Mouse (Mus musculus) kidney, adult 2 months (tissue): ENCODE data around the gene Pacsin2. TPM values are rescaled to one million over a fixed set of nuclear protein-coding genes. Genes with fewer than 3 reads are reported as not detected.
A peak's percentile ranks its signal among the peaks of the same experiment; 100 is the strongest.

Experiments
- DNase-seq: peaks from one replicate; pipeline ENCODE4 v3.0.0; 2021
- H3K27ac ChIP-seq: fragments of 200-500 bp; 2 replicates; pipeline ENCODE4 v1.5.1; 2012; ENCODE audit warnings: low read depth, low read length, control low read depth, inconsistent platforms; ENCODE audit not compliant: insufficient read depth
- H3K27me3 ChIP-seq: fragments of 200-500 bp; replicated peaks from 2 replicates; pipeline ENCODE4 v1.6.1; 2012; ENCODE audit warnings: mild to moderate bottlenecking, moderate library complexity, low read length, inconsistent platforms; ENCODE audit not compliant: control insufficient read depth, insufficient read depth
- H3K36me3 ChIP-seq: fragments of 200-500 bp; 2 replicates; pipeline ENCODE4 v1.6.1; 2012; ENCODE audit warnings: mild to moderate bottlenecking, moderate library complexity, low read length, inconsistent platforms; ENCODE audit not compliant: control insufficient read depth, insufficient read depth
- H3K4me1 ChIP-seq: fragments of 200-500 bp; 2 replicates; pipeline ENCODE4 v1.6.1; 2011; ENCODE audit warnings: low read length; ENCODE audit not compliant: control insufficient read depth, insufficient read depth
- H3K4me3 ChIP-seq: fragments of 200-500 bp; 2 replicates; pipeline ENCODE4 v1.5.1; 2011; ENCODE audit warnings: mild to moderate bottlenecking, low read depth, low read length, control low read depth; ENCODE audit not compliant: insufficient read depth
- CTCF ChIP-seq: fragments of 200-500 bp; conservative IDR thresholded peaks from 2 replicates; pipeline ENCODE4 v1.5.1; 2011; ENCODE audit warnings: low read depth, mild to moderate bottlenecking, control low read depth, low read length, moderate library complexity, mixed read lengths; ENCODE audit not compliant: insufficient read depth, insufficient read length
- POLR2A ChIP-seq: fragments of 200-500 bp; IDR thresholded peaks from one replicate; pipeline ENCODE4 v1.6.1; 2011; ENCODE audit warnings: low read depth, low read length, control low read depth
- WGBS: fragments of 180-500 bp; shearing (Covaris S2); methylation state at CpG from one replicate; pipeline ENCODE4 v1.1.7; 2018; 5-methylcytosine and 5-hydroxymethylcytosine counted together
- polyA plus RNA-seq: library from polyadenylated mRNA; depleted of rRNA; stranded (reverse); fragments of >200 nt; gene quantifications from 2 replicates; pipeline ENCODE4 v1.2.3, GENCODE M21; 2012

Gene Pacsin2
- polyA plus RNA-seq, 1 experiment, result 126 TPM

DNA sequence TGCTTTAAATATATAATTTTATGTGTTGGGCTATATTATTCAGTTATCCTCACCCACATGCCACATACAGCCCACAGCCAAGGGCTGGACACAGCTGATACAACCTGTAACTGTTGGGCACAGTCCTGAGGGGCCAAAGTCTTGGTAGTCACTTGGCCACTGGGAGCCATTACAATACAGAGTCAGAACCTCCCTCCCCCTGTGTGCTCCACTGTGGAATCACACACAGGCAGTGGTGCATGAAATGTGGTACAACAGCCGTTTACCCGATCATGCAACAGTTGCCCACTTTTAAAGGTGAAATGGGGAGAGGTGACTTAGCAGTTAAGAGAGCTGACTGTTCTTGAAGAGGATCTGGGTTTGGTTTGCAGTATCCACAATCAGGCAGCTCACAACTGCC is 14.4 kb downstream of the Pacsin2 start:
- H3K36me3 ChIP-seq, result no peaks in the 10 kb centered on the region
- peaks cover 78% of the 10 kb centered on the region for H3K4me1 ChIP-seq
- no peaks in the 10 kb centered on the region for H3K27me3 ChIP-seq
- no peak overlapping the region for H3K4me3 ChIP-seq
- peak overlapping the region; percentile 16; the same call in 1 of the 2 replicates for H3K27ac ChIP-seq
- DNase-seq, result peak; percentile 58
- TF ChIP-seq CTCF, result no peak
- no peak for TF ChIP-seq POLR2A
- WGBS, result 35% methylated on average over 2 of the region's 2 CpGs

DNA sequence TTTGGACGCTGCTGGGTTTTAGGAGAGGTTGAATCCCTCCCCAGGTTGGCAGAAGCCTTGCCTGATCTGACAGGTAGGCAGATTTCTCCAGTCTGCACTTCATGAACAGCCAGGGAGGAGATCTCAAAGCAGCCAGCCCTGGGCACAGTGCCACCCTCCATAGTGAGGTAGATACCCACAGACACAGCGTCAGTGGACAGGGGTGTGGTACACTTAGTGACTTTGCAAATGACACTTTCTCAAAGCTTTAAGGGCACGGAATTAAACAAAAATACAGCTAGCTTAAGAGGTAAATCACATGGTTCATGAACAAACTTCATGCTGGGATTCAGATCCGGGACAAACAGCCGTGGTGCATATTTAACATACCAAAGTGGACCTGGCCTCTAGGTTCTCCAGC is 15.8 kb downstream of the Pacsin2 start:
- no peak for TF ChIP-seq POLR2A
- no peak for TF ChIP-seq CTCF
- Histone ChIP-seq H3K27me3 (no peaks in the 10 kb centered on the region), H3K27ac (0 out of 2 replicates have a peak overlapping the region, but pooled peaks have one; percentile 40), H3K4me1 (peaks cover 78% of the 10 kb centered on the region), H3K36me3 (no peaks in the 10 kb centered on the region), H3K4me3 (no peak overlapping the region)
- 32% methylated on average over 5 of the region's 5 CpGs for WGBS
- DNase-seq, result peak; percentile 65

DNA sequence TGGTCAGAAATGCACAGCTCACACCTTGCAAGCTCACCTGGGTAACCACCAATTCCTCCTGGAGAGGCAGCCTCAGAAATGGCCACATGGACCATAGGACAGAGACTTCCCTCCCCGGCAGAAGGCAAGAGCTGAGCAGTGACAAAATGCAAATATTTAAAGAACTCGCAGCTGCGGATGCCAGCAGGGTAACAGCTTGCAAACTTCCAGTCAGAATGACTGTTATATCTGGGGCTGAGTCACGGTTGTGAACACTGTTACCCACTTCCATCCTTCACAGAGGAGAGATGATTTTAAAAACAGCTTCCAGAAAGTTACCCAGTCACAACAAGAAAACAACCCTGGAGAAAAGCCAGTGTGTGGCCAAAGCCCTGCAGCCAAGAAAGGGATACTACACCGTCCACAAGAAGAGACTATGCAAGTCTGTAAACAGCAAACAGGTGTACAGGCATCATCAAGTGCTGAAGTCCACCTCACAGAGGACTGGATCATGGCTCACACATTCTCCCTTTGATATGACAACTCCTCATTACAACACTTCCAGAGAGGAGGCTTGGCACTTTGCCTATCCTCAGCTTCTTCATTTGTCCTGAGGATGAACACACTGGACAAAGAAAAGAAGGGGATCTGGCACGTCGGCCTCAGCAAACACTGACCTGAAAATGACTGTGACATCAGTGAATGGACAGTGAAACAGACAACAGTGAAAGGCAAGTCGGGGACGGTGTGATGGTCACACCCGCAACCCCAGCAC is 16.4 kb downstream of the Pacsin2 start:
- TF ChIP-seq POLR2A (no peak), CTCF (no peak)
- no peaks in the 10 kb centered on the region for H3K27me3 ChIP-seq
- 39% methylated on average over 10 of the region's 10 CpGs for WGBS
- H3K36me3 ChIP-seq, result no peaks in the 10 kb centered on the region
- H3K4me1 ChIP-seq, result peaks cover 74% of the 10 kb centered on the region
- DNase-seq, result no peak
- peak overlapping the region; percentile 31; the same call in 1 of the 2 replicates for H3K27ac ChIP-seq
- H3K4me3 ChIP-seq, result no peak overlapping the region

DNA sequence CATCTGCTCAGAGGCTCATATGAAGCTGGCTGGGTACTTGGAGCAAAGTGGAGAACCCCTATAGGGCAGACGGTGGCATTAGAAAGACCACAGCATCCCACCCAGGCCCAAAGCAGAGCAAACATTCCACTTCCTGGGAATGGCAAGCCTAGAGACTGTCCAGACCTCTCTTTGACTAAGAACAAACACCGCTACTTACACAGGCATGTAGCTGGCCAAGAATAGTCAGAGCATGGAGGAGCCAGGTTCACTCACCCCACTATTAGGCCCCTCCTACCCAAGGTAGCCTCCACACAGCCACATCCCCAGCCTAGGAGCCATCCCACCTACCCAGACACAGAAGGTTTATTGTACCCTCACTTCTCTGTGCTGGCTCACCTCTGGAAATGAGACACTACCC is 18.5 kb downstream of the Pacsin2 start:
- DNase-seq, result no peak
- TF ChIP-seq CTCF (no peak), POLR2A (no peak)
- H3K27ac ChIP-seq, result no peak overlapping the region
- H3K36me3 ChIP-seq, result no peaks in the 10 kb centered on the region
- no peak overlapping the region for H3K4me3 ChIP-seq
- 74% methylated on average over 2 of the region's 2 CpGs for WGBS
- no peaks in the 10 kb centered on the region for H3K27me3 ChIP-seq
- H3K4me1 ChIP-seq, result peaks cover 69% of the 10 kb centered on the region

DNA sequence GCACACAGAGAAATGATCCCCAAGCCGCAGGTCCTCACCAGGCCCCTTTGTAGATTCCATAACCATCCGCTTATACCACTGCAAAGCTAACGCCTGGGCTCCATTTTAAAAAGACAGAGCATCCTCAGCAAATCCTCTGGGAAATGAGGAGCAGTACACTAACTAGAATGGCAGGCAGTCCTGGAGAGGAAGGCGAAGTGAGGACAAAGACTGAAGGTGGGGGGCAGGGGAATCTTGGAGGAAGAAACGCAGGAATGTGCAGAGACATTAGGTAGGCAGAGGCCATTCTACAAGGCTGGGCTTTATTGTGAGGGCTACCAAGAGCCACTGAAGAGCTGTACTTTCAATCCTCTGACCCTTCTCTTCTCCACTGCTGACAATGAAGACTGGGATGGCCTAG is 19.0 kb downstream of the Pacsin2 start:
- Histone ChIP-seq H3K4me3 (no peak overlapping the region), H3K36me3 (no peaks in the 10 kb centered on the region), H3K27me3 (no peaks in the 10 kb centered on the region), H3K4me1 (peaks cover 67% of the 10 kb centered on the region), H3K27ac (no peak overlapping the region)
- TF ChIP-seq POLR2A, result no peak
- no peak for TF ChIP-seq CTCF
- WGBS, result 65% methylated on average over 5 of the region's 5 CpGs
- no peak for DNase-seq

DNA sequence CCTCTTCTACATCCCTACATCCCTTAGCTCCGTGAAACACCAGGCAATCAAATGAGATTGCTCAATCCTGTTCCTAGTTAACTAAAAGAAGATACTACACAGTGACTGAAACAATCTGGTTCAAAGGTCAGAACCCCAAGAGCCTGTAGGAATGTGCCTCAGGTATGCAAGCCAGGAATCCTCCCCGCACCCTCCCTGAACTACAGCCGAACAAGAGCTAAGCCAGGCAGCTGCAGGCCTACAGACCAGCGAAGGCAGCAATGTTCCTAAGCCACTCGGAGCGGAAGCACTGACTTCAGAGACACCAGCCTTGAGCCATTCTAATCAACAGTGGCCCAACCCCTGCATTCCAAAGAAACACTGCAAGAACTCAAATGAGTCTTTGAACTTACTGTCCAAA is 20.0 kb downstream of the Pacsin2 start:
- no peaks in the 10 kb centered on the region for H3K36me3 ChIP-seq
- DNase-seq, result peak; percentile 92
- H3K27ac ChIP-seq, result peak overlapping the region; percentile 34
- H3K4me1 ChIP-seq, result peaks cover 58% of the 10 kb centered on the region
- no peak for TF ChIP-seq POLR2A
- TF ChIP-seq CTCF, result no peak
- no peaks in the 10 kb centered on the region for H3K27me3 ChIP-seq
- no peak overlapping the region for H3K4me3 ChIP-seq
- WGBS, result 29% methylated on average over 6 of the region's 6 CpGs

DNA sequence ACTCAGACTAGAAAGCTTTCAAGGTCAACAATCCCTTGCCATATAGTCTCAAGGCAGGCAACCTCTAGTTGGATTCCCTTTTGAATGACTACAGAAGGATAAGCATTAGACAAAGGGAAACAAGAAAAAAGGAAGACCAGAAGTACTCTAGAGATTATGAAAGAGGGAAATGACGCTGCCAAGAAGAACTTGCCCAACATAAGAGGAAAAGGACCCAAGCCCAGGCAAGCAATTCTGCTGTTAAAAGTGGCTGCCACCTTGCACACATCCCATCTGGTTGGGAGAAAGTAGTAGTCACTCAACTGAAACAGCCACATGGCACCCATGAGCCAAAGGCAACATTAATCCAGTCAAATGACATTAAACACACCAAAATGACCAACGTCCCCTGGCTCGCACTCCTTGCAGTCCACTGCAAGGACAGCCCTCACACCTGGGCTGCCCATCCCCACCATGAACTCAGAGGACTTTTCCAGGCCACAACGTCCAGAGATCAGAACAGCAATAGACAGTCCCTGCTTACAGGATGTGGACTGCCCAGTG is 21.8 kb downstream of the Pacsin2 start:
- Histone ChIP-seq H3K36me3 (no peaks in the 10 kb centered on the region), H3K27me3 (no peaks in the 10 kb centered on the region), H3K4me1 (peaks cover 46% of the 10 kb centered on the region), H3K27ac (peak overlapping the region; percentile 60), H3K4me3 (no peak overlapping the region)
- DNase-seq, result peak; percentile 65
- 44% methylated on average over 4 of the region's 4 CpGs for WGBS
- TF ChIP-seq POLR2A (no peak), CTCF (no peak)
